Mouse (Mus musculus) heart, embryonic 16.5 days (tissue): Measurements from ENCODE around the gene Prcp. TPM values are rescaled to one million over a fixed set of nuclear protein-coding genes. Genes with fewer than 3 reads are reported as not detected.

Experiments used
- ATAC-seq: fragments of 200-750 bp; cut with Nextera tagmentation; replicated peaks from 2 replicates; pipeline ENCODE4 v1.8.0; 2017; ENCODE audit warnings: moderate number of reproducible peaks; ENCODE audit not compliant: insufficient read depth, low FRiP score; ENCODE audit errors: extremely low read depth
- H3K27ac ChIP-seq: fragments of 300-500 bp; sonication (generic); 2 replicates; pipeline ENCODE4 v1.5.1; 2014; ENCODE audit warnings: mild to moderate bottlenecking, low read length, control low read depth, moderate library complexity
- H3K27me3 ChIP-seq: fragments of 300-500 bp; sonication (generic); 2 replicates; pipeline ENCODE4 v1.6.1; 2014; ENCODE audit warnings: low read length, mixed read lengths; ENCODE audit not compliant: control insufficient read depth, insufficient read depth
- H3K36me3 ChIP-seq: fragments of 300-500 bp; sonication (generic); 2 replicates; pipeline ENCODE4 v1.6.1; 2014; ENCODE audit not compliant: control insufficient read depth, insufficient read depth
- H3K4me1 ChIP-seq: fragments of 300-500 bp; sonication (generic); 2 replicates; pipeline ENCODE4 v1.6.1; 2014; ENCODE audit warnings: low read length, mixed read lengths; ENCODE audit not compliant: control insufficient read depth, insufficient read depth
- H3K4me2 ChIP-seq: fragments of 300-500 bp; sonication (generic); 2 replicates; pipeline ENCODE4 v1.6.1; 2014; ENCODE audit warnings: low read depth, mild to moderate bottlenecking, control low read depth, low read length
- H3K4me3 ChIP-seq: fragments of 300-500 bp; sonication (generic); 2 replicates; pipeline ENCODE4 v1.5.1; 2014; ENCODE audit warnings: mild to moderate bottlenecking, control low read depth, low read length
- H3K9ac ChIP-seq: fragments of 300-500 bp; sonication (generic); 2 replicates; pipeline ENCODE4 v1.6.1; 2014; ENCODE audit warnings: low read length, control low read depth
- H3K9me3 ChIP-seq: fragments of 300-500 bp; sonication (generic); replicated peaks from 2 replicates; pipeline ENCODE4 v1.6.1; 2016; ENCODE audit warnings: low read length; ENCODE audit not compliant: control insufficient read depth
- WGBS: fragments of 180-500 bp; shearing (Covaris S2); extraction: QIAGEN DNeasy Blood & Tissue Kit; methylation state at CpG from one replicate; pipeline ENCODE4 v1.1.7; 2014; 5-methylcytosine and 5-hydroxymethylcytosine counted together
- polyA plus RNA-seq: library from polyadenylated mRNA; unstranded; fragments of >200 nt; fragmentation: Nextera tagmentation; extraction: Ambion mirVana; gene quantifications from 2 replicates; pipeline ENCODE4 v1.2.1, GENCODE M21; 2015

Gene Prcp
- polyA plus RNA-seq, 1 experiment from 2014 or later = 19.2 TPM

DNA sequence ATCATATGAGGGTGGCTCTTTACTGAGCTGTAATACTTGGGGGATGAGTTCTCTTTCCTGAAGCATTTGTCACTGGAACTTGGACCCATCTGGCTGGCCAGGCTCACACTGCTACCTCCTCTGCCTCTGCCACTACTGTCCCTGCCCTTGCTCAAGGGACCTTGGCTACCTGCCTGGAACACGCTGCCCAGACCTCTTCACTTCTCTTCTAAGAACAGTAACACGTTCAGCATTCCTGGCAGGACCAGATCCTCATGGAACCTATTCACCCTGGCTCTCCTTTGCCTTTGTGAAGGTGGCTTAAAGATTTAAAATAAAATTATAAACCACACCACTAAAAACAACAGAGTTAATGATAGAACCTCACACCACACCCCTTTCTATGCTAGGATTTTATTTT is 107.6 kb downstream of the Prcp start:
- no peaks in the 10 kb centered on the region for H3K36me3 ChIP-seq
- ATAC-seq = no peak
- no peak overlapping the region for H3K4me2 ChIP-seq
- no peaks in the 10 kb centered on the region for H3K4me1 ChIP-seq
- no peak overlapping the region for H3K27ac ChIP-seq
- 32% methylated on average over 2 of the region's 2 CpGs for WGBS
- H3K9ac ChIP-seq = no peak overlapping the region
- H3K27me3 ChIP-seq = no peaks in the 10 kb centered on the region
- H3K4me3 ChIP-seq = no peak overlapping the region
- H3K9me3 ChIP-seq = no peaks in the 10 kb centered on the region

Other genes starting within 250 kb of the Prcp start
- 3.1 and 3.2 TPM in 2 replicates for gene Ankrd42, start 237.3 kb upstream of the Prcp start, polyA plus RNA-seq
- 14.1 and 14.7 TPM in 2 replicates for gene Pcf11, start 204.5 kb upstream of the Prcp start, polyA plus RNA-seq
- 7.6 and 8.8 TPM in 2 replicates for gene Rab30, start 132.9 kb upstream of the Prcp start, polyA plus RNA-seq
- 8.4 and 9.0 TPM in 2 replicates for gene Ddias, start 223 bp upstream of the Prcp start, polyA plus RNA-seq
- 3.2 and 3.9 TPM in 2 replicates for gene Fam181b, start 205.4 kb downstream of the Prcp start, polyA plus RNA-seq